Mouse (Mus musculus): ENCODE data around the gene Pex10. TPM values are rescaled to one million over a fixed set of nuclear protein-coding genes. Genes with fewer than 3 reads are reported as not detected.

The Pex10 gene
- total and polyA plus RNA-seq, 3 experiments: 9.2 to 21.9 (median 15.6) TPM

- in situ Hi-C loops (cut with MboI; ENCODE audit: low pct_ligation_motif_present, low pct_unique_long_range_greater_than_20kb, low sequenced_read_pairs): no loop called here
- dilution Hi-C loops (cut with MboI; ENCODE audit: extremely low pct_ligation_motif_present, extremely low pct_unique_long_range_greater_than_20kb, low sequenced_read_pairs): loop anchor here (25.0 kb wide), 1 partner anchor 146 kb away; the partner anchor contains the start of gene Fam213b
- H3K9ac ChIP-seq (ENCODE audit: insufficient read depth, low read depth): no peak overlapping the region
- peaks cover 95% of the 10 kb centered on the region for H3K27me3 ChIP-seq (replicated peaks)
- DNase-seq (ENCODE audit: extremely low read depth): no peak
- TF ChIP-seq ELF1 (IDR thresholded peaks at IDR 0.05; ENCODE audit: low read depth, low read length) (no peak), MAFK (IDR thresholded peaks at IDR 0.05; ENCODE audit: insufficient replicate concordance, low read length) (no peak), RAD21 (IDR thresholded peaks at IDR 0.05; ENCODE audit: low read depth, low read length) (no peak), MAX (IDR thresholded peaks at IDR 0.05; ENCODE audit: low read length) (no peak), USF1 (IDR thresholded peaks at IDR 0.05; ENCODE audit: low read depth, low read length) (no peak), CTCF (conservative IDR thresholded peaks at IDR 0.05 in 1 of 2, IDR thresholded peaks at IDR 0.05 in 1 of 2; ENCODE audit: low read depth in 2 of 2, low read length in 2 of 2) (no peak), MAZ (IDR thresholded peaks at IDR 0.05; ENCODE audit: low read depth, low read length) (no peak), POLR2AphosphoS2 (IDR thresholded peaks at IDR 0.05; ENCODE audit: low read depth, low read length) (no peak), MYC (IDR thresholded peaks at IDR 0.05; ENCODE audit: low read depth, low read length) (no peak)
- H3K4me2 ChIP-seq (ENCODE audit: insufficient read depth, low read depth, poor library complexity, severe bottlenecking): no peak overlapping the region
- no peak overlapping the region for H3K4me3 ChIP-seq (replicated peaks in 1 of 3; ENCODE audit: low read depth in 2 of 3, low read length in 2 of 3, poor library complexity in 1 of 3)
- peaks cover 3% of the 10 kb centered on the region for H3K9me3 ChIP-seq (replicated peaks; ENCODE audit: low read length)
- no peaks in the 10 kb centered on the region for H3K4me1 ChIP-seq (ENCODE audit: control insufficient read depth in 1 of 2, insufficient read depth in 2 of 2)
- no peaks in the 10 kb centered on the region for H3K79me2 ChIP-seq (replicated peaks; ENCODE audit: control insufficient read depth, extremely low read depth, insufficient read depth, poor library complexity, severe bottlenecking)
- no peaks in the 10 kb centered on the region for H3K36me3 ChIP-seq (replicated peaks in 1 of 2; ENCODE audit: control insufficient read depth in 1 of 2, insufficient read depth in 1 of 2, low read length in 1 of 2)
- H3K27ac ChIP-seq (ENCODE audit: insufficient read depth, low read depth): no peak overlapping the region
Measured at GRCm38 (mm10) chr4:155033115-155033514, 33.7 kb upstream of the Pex10 start.

GRCm38 (mm10) chr4:155034202-155034601 lies 32.6 kb upstream of the Pex10 start:
- Histone ChIP-seq H3K27me3 (replicated peaks) (peaks cover 93% of the 10 kb centered on the region), H3K36me3 (replicated peaks in 1 of 2; ENCODE audit: control insufficient read depth in 1 of 2, insufficient read depth in 1 of 2, low read length in 1 of 2) (no peaks in the 10 kb centered on the region), H3K4me1 (ENCODE audit: control insufficient read depth in 1 of 2, insufficient read depth in 2 of 2) (no peaks in the 10 kb centered on the region), H3K4me3 (replicated peaks in 1 of 3; ENCODE audit: low read depth in 2 of 3, low read length in 2 of 3, poor library complexity in 1 of 3) (no peak overlapping the region), H3K4me2 (ENCODE audit: insufficient read depth, low read depth, poor library complexity, severe bottlenecking) (no peak overlapping the region), H3K9ac (ENCODE audit: insufficient read depth, low read depth) (no peak overlapping the region), H3K79me2 (replicated peaks; ENCODE audit: control insufficient read depth, extremely low read depth, insufficient read depth, poor library complexity, severe bottlenecking) (no peaks in the 10 kb centered on the region), H3K9me3 (replicated peaks; ENCODE audit: low read length) (no peaks in the 10 kb centered on the region), H3K27ac (ENCODE audit: insufficient read depth, low read depth) (no peak overlapping the region)
- no peak for DNase-seq (ENCODE audit: extremely low read depth)
- TF ChIP-seq JUND (conservative IDR thresholded peaks at IDR 0.05; ENCODE audit: low read depth, low read length) (no peak), EP300 (IDR thresholded peaks at IDR 0.05; ENCODE audit: low read length) (no peak), SIN3A (IDR thresholded peaks at IDR 0.05; ENCODE audit: low read length) (no peak), ZKSCAN1 (IDR thresholded peaks at IDR 0.05; ENCODE audit: borderline replicate concordance, low read depth, low read length) (no peak), CHD2 (IDR thresholded peaks at IDR 0.05; ENCODE audit: low read length) (no peak), USF2 (conservative IDR thresholded peaks at IDR 0.05; ENCODE audit: low read depth, low read length) (no peak), CTCF (conservative IDR thresholded peaks at IDR 0.05 in 1 of 2, IDR thresholded peaks at IDR 0.05 in 1 of 2; ENCODE audit: low read depth in 2 of 2, low read length in 2 of 2) (no peak), MAFK (IDR thresholded peaks at IDR 0.05; ENCODE audit: insufficient replicate concordance, low read length) (no peak), E2F4 (IDR thresholded peaks at IDR 0.05; ENCODE audit: insufficient replicate concordance, low read depth, low read length) (no peak), RCOR1 (conservative IDR thresholded peaks at IDR 0.05; ENCODE audit: low read depth, low read length) (no peak), ZMIZ1 (IDR thresholded peaks at IDR 0.05; ENCODE audit: low read depth, low read length) (no peak), GABPA (IDR thresholded peaks at IDR 0.05; ENCODE audit: insufficient replicate concordance, low read depth, low read length) (no peak), ZNF384 (IDR thresholded peaks at IDR 0.05; ENCODE audit: low read depth, low read length) (no peak), SMC3 (IDR thresholded peaks at IDR 0.05; ENCODE audit: low read depth, low read length) (no peak), MAX (IDR thresholded peaks at IDR 0.05; ENCODE audit: low read length) (no peak), NRF1 (IDR thresholded peaks at IDR 0.05; ENCODE audit: low read depth, low read length) (no peak), UBTF (IDR thresholded peaks at IDR 0.05; ENCODE audit: low read depth, low read length) (no peak), PAX5 (IDR thresholded peaks at IDR 0.05; ENCODE audit: low read length) (no peak), NELFE (IDR thresholded peaks at IDR 0.05; ENCODE audit: low read depth, low read length) (no peak)
- in situ Hi-C loops (cut with MboI; ENCODE audit: low pct_ligation_motif_present, low pct_unique_long_range_greater_than_20kb, low sequenced_read_pairs): no loop called here
- dilution Hi-C loops (cut with MboI; ENCODE audit: extremely low pct_ligation_motif_present, extremely low pct_unique_long_range_greater_than_20kb, low sequenced_read_pairs): loop anchor here (25.0 kb wide), 1 partner anchor 147 kb away; the partner anchor contains the start of gene Fam213b
